Mouse (Mus musculus): ENCODE results near the gene Fundc1.
"Not testable (repeated sequence)": the region's sequence is repeated elsewhere in the genome, so short reads cannot be mapped to it uniquely, and the experiment has no call there.

Fundc1 gene

DNA sequence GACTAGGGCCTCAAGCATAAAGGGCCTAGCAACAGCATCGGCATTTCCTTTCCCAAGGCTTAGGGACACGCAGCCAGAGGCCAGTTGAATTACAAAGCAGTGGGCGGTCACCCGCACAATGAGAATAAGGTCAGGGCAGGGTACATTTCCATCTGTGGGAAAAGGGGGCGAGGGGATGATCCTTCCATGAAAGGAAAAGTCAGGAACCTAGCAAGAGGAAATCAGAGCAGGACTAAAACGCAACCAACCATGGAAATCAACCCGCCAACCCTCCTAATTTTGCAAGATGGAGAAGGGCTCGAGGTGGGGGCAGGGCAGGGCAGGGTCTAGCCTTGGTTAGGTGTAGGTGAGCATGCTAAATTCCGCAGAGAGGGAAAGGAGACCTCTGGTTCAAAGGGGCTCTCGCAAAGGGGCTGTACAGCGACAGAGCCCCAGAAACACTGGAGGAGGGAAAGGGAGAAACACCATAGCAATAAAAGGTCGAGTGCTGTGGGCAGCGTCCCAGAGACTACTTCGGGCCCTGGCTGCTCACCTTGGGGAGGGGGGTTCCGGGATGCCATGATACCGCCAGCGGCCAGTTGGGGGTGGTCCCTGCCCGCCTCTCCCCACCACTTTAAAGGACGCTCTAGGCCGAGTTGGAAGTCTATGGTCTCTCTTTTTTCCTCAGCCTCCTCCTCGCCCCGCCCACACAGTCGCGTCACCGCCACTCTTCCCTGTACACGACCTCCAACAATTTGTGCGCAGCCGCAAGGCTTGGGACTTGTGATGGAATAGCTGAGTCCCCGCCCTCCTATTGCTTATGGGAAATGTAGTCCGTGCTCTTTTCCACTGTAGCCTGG, at the start of gene Fundc1:
Gene Fundc1, minus strand, starts transcription at position 705 of the 839 bp plus-strand sequence.
- peak; percentile 95 for DNase-seq (ENCODE audit: low read depth)

GRCm38 (mm10) chrX:17611253-17611652, 39.1 kb upstream of the Fundc1 start:
- no peak for DNase-seq (ENCODE audit: low read depth)

- DNase-seq (ENCODE audit: low read depth) = no peak
These were observed 36.6 kb upstream of the Fundc1 start for GRCm38 (mm10) chrX:17608763-17609162.

- no peak for DNase-seq (ENCODE audit: low read depth)
These were observed 35.5 kb upstream of the Fundc1 start for GRCm38 (mm10) chrX:17607668-17608067.

DNA sequence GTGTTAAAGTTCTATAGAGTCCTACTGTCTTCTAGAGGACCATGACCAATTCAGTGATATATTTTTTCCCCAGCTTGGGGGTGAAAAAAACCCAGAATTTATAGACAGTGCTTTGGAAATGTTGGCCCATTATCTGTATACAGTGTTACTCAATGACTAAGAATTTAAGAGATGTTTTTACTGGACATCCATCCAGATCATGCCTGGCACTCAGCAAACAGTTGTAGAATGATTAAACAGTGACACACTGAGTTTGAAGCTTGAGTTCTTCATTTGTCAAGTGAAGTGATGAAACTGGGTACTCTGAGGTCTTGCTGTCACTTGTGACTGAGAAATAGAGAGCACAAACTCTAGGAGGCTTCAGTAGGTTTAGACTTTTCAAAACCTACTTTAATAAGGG, 21.2 kb upstream of the Fundc1 start:
- DNase-seq (ENCODE audit: low read depth) = no peak

- DNase-seq (ENCODE audit: low read depth) = peak; percentile 85
These were observed 18.6 kb upstream of the Fundc1 start for GRCm38 (mm10) chrX:17590745-17591144.

- DNase-seq (ENCODE audit: low read depth) = no peak
These were observed 879 bp downstream of the Fundc1 start for GRCm38 (mm10) chrX:17571271-17571620.

GRCm38 (mm10) chrX:17568670-17569069, 3.5 kb downstream of the Fundc1 start:
- no peak for DNase-seq (ENCODE audit: low read depth)

- DNase-seq (ENCODE audit: low read depth) = no peak
These were observed 6.4 kb downstream of the Fundc1 start for GRCm38 (mm10) chrX:17565743-17566142.

- DNase-seq (ENCODE audit: low read depth) = no peak
These were observed 7.4 kb downstream of the Fundc1 start for GRCm38 (mm10) chrX:17564732-17565131.

- DNase-seq (ENCODE audit: low read depth) = no peak
These were observed 13.4 kb downstream of the Fundc1 start for GRCm38 (mm10) chrX:17558746-17559145.

DNA sequence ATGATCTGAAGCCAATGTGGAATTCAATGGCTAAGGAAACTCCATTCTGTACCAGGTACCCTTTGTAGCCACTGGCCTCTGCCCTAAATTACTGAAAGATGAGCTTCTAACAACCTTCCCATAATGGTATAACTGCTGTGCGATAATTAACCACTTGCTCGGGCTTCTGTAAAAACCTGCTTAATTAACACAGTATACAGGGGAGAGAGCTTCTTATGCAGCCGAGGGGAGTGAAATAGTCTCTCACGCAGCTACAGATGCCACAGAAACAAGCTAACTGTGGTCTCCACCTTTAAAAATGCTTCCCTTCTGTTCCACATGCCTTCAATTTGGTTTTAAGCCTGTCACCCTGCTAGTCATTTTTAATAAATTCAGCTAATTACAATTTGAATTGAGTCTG, 17.6 kb downstream of the Fundc1 start:
- no peak for DNase-seq (ENCODE audit: low read depth)

DNA sequence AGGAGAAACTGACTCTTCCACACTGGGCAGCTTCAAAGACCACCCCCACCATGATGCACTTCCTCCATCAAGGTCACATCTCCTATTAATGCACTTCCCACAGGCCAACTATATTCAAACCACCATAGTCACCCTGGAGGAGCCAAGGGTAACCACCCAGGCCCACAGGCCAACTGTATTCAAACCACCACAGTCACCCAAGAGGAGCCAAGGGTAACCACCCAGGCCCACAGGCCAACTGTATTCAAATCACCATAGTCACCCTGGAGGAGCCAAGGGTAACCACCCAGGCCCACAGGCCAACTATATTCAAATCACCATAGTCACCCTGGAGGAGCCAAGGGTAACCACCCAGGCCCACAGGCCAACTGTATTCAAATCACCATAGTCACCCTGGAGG, 20.5 kb downstream of the Fundc1 start:
- not testable (repeated sequence) for DNase-seq (ENCODE audit: low read depth)

GRCm38 (mm10) chrX:17547143-17547806, 24.9 kb downstream of the Fundc1 start:
- no peak for DNase-seq (ENCODE audit: low read depth)

- DNase-seq (ENCODE audit: low read depth) = no peak
These were observed 27.1 kb downstream of the Fundc1 start for GRCm38 (mm10) chrX:17544860-17545492.

GRCm38 (mm10) chrX:17537701-17538100, 34.4 kb downstream of the Fundc1 start:
- peak; percentile 86 for DNase-seq (ENCODE audit: low read depth)

GRCm38 (mm10) chrX:17527008-17527407, 45.1 kb downstream of the Fundc1 start:
- no peak for DNase-seq (ENCODE audit: low read depth)

- no peak for DNase-seq (ENCODE audit: low read depth)
These were observed 50.9 kb downstream of the Fundc1 start for GRCm38 (mm10) chrX:17521221-17521716.

GRCm38 (mm10) chrX:17520086-17520485, 52.0 kb downstream of the Fundc1 start:
- no peak for DNase-seq (ENCODE audit: low read depth)

- DNase-seq (ENCODE audit: low read depth) = no peak
These were observed 58.1 kb downstream of the Fundc1 start for GRCm38 (mm10) chrX:17514012-17514411.

DNA sequence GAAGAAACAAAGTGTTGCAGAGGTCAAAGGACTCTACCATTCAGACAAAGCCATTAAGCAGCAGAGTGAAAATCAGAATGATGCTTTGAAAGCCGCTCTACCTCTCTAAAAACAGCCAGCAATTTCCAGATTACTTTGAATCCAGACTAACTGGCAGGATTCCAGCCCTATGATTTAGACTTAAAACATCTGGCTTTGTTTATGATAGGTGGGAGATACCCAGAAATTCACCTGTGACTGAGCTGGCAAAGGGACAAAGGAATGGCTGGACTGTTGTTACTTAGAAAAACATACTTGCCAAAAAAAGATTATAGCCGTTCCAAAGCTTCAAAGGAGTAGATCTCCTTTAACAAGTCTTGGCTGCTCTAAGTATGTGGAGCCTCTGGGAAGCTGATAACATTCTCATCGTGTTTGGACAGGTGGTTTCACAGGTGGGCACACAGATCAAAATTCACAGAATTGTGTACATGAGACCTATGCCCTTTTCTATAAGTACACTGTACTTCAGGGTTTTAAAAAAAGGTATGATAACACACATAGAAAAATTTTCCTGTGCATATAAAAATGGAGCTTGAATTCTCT, 60.0 kb downstream of the Fundc1 start:
- no peak for DNase-seq (ENCODE audit: low read depth)

All from 416B (cell line).